Mouse (Mus musculus) liver, postnatal 0 days (tissue): ENCODE data around the gene Polr3g.

ENCODE experiments used
- CTCF ChIP-seq: sonication (generic); IDR thresholded peaks from 2 replicates; pipeline ENCODE4 v1.5.1; 2016; ENCODE audit warnings: antibody characterized with exemption, low read depth
- EP300 ChIP-seq: IDR thresholded peaks from 2 replicates; pipeline ENCODE4 v1.6.1; 2016; ENCODE audit warnings: antibody characterized with exemption, low read depth, mild to moderate bottlenecking

DNA sequence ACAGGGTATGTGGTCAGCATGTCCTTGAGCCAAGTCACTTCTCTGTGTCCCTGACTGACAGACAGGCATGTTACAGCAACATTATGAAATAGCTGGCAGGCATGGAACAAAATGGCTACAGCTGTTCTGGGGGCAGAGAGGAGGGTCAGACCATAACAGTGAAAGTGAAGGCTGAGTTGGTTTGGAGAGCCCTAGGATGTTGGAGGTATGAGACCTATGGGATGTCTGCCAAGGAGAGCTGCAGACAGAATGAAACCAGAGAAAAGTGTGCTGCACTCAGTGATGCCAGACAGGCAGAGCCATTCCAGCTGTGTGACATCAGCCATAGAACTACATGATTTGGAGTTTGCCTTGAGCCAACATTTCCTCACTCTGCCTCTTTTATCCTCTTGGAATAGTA lies 44.1 kb upstream of the Polr3g start:
- TF ChIP-seq EP300 (no peak), CTCF (no peak)
